Mouse (Mus musculus): ENCODE data around the gene Tpd52l2. TPM values are rescaled to one million over a fixed set of nuclear protein-coding genes. Genes with fewer than 3 reads are reported as not detected.

Tpd52l2 gene
- polyA plus RNA-seq, 1 experiment from 2014 or later: 164 TPM

DNA sequence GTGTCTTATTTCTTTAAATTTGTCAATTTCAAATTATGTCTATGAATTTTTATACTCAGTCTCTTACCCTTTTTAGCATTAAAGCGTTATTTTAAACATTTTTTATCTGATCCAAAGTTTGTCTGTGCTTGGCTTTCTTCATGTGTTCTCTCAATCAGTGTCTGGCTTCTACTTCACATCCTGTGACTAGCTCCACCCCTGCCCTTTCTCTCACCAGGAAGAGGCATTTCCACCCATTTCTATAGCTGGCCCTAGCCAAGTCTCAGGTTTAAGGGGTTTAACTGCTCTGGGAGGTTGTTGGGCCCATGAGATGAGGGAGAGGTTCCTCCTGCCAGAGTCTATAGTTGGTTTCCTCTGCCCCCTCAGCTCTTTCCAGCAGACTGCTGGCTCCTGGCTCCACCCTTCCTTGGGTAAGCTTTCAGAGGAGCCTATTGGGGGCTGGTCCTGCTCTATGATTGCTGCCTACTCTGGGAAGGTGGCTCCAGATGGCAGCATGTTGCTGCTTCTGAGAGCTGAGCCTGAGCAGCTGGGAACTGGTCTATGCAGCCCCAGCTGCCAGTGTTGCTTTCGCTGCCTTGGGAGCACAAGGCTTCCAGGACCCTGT is 40.6 kb downstream of the Tpd52l2 start:
- DNase-seq (ENCODE audit: low spot score): peak; percentile 76
- peak overlapping the region; percentile 35; the same call in 1 of the 2 replicates for H3K27ac ChIP-seq (replicated peaks; ENCODE audit: low read depth, low read length)
- H3K9ac ChIP-seq (ENCODE audit: low read depth, low read length): no peak overlapping the region
- H3K36me3 ChIP-seq (ENCODE audit: control insufficient read depth, insufficient read depth, low read length): peaks cover 22% of the 10 kb centered on the region; the same call in 1 of the 2 replicates
- H3K4me1 ChIP-seq (ENCODE audit: control insufficient read depth, insufficient read depth, low read length): no peaks in the 10 kb centered on the region
- 93% methylated on average over 2 of the region's 2 CpGs for WGBS
- no peak overlapping the region for H3K4me2 ChIP-seq (ENCODE audit: low read depth, low read length)
- no peaks in the 10 kb centered on the region for H3K27me3 ChIP-seq (replicated peaks; ENCODE audit: control insufficient read depth, insufficient read depth, low read length)
- peak; percentile 95 for ATAC-seq (ENCODE audit: low read depth)
- H3K9me3 ChIP-seq (ENCODE audit: control insufficient read depth, low read length): no peaks in the 10 kb centered on the region
- no peak overlapping the region for H3K4me3 ChIP-seq (ENCODE audit: low read depth, low read length)

DNA sequence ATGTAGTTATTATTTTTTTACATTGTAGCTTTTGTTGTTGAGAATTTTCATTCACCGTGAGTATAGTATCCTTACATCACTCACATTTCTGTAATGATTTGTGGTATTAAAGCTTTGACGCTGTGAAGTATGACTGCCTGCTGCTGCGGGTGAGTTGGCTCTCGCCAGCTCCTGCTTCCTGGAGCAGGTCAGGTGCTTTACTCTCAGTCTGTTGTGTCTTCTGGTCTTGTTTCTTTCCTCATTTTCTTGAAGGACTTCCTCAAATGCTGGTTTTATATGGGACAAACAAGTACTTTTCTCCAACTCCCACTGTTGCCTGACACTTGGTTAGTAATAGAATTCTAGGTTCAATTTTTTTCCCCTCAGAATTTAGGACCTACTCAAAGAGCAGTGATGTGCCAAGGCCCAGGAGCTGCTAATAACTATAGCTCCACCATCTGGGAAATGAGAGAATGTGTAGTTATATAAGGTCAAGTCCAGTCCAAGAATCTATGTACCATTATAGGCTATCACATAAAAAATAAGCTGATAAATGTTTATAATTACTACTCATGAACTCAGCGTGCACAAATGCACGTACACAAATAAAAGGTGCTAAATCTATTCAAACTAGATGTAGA is 44.9 kb downstream of the Tpd52l2 start:
- no peaks in the 10 kb centered on the region for H3K4me1 ChIP-seq (ENCODE audit: control insufficient read depth, insufficient read depth, low read length)
- H3K4me2 ChIP-seq (ENCODE audit: low read depth, low read length): no peak overlapping the region
- WGBS: 92% methylated on average over 6 of the region's 6 CpGs
- H3K9me3 ChIP-seq (ENCODE audit: control insufficient read depth, low read length): no peaks in the 10 kb centered on the region
- H3K27ac ChIP-seq (replicated peaks; ENCODE audit: low read depth, low read length): no peak overlapping the region
- H3K27me3 ChIP-seq (replicated peaks; ENCODE audit: control insufficient read depth, insufficient read depth, low read length): no peaks in the 10 kb centered on the region
- no peak overlapping the region for H3K9ac ChIP-seq (ENCODE audit: low read depth, low read length)
- H3K4me3 ChIP-seq (ENCODE audit: low read depth, low read length): no peak overlapping the region
- DNase-seq (ENCODE audit: low spot score) (no peak), ATAC-seq (ENCODE audit: low read depth) (no peak)
- peaks cover 26% of the 10 kb centered on the region for H3K36me3 ChIP-seq (ENCODE audit: control insufficient read depth, insufficient read depth, low read length)

DNA sequence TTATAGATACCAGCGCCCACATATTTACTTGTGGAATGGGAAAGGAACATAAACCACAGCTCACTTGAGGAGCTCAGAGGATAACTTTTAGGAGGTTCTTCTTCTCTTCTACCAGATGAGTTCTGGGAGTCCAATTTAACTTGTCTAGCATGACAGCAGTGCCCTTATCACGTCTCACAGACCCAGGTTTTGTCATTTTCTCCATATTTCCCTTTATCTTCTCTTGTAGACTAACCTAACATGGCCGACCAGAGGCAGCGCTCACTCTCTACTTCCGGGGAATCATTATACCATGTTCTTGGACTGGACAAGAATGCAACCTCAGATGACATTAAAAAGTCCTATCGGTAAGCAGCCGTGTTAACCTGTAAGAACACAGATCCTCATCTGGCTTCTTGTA is 49.2 kb downstream of the Tpd52l2 start:
- no peak overlapping the region for H3K27ac ChIP-seq (replicated peaks; ENCODE audit: low read depth, low read length)
- no peak overlapping the region for H3K4me3 ChIP-seq (ENCODE audit: low read depth, low read length)
- no peaks in the 10 kb centered on the region for H3K4me1 ChIP-seq (ENCODE audit: control insufficient read depth, insufficient read depth, low read length)
- H3K27me3 ChIP-seq (replicated peaks; ENCODE audit: control insufficient read depth, insufficient read depth, low read length): no peaks in the 10 kb centered on the region
- no peak overlapping the region for H3K4me2 ChIP-seq (ENCODE audit: low read depth, low read length)
- WGBS: 98% methylated on average over 7 of the region's 7 CpGs
- H3K36me3 ChIP-seq (ENCODE audit: control insufficient read depth, insufficient read depth, low read length): peaks cover 60% of the 10 kb centered on the region
- no peak overlapping the region for H3K9ac ChIP-seq (ENCODE audit: low read depth, low read length)
- DNase-seq (ENCODE audit: low spot score) (no peak), ATAC-seq (ENCODE audit: low read depth) (no peak)
- no peaks in the 10 kb centered on the region for H3K9me3 ChIP-seq (ENCODE audit: control insufficient read depth, low read length)

DNA sequence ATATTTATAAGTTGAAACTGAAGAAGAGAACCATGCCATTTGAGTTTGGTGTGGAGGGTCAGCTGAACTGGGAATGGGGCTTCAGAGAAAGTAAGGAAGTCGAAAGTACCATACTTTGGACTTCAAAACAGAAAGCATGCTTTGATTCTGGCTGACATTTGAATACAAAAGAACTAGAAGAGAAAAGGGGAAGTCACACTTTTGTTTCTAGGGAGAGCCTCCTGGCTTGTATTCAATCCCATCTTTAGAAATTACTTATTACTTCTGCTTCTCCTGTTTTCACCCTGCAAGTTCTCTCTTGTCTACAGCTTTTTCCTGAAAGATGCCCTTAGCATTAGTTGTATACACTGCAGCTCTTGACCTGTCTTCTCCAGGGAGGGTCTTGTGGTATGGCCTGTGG is 51.3 kb downstream of the Tpd52l2 start:
- no peaks in the 10 kb centered on the region for H3K9me3 ChIP-seq (ENCODE audit: control insufficient read depth, low read length)
- WGBS: 77% methylated on average over 1 of the region's 1 CpGs
- H3K4me3 ChIP-seq (ENCODE audit: low read depth, low read length): no peak overlapping the region
- no peak overlapping the region for H3K9ac ChIP-seq (ENCODE audit: low read depth, low read length)
- ATAC-seq (ENCODE audit: low read depth) (no peak), DNase-seq (ENCODE audit: low spot score) (no peak)
- no peaks in the 10 kb centered on the region for H3K27me3 ChIP-seq (replicated peaks; ENCODE audit: control insufficient read depth, insufficient read depth, low read length)
- no peak overlapping the region for H3K27ac ChIP-seq (replicated peaks; ENCODE audit: low read depth, low read length)
- no peak overlapping the region for H3K4me2 ChIP-seq (ENCODE audit: low read depth, low read length)
- no peaks in the 10 kb centered on the region for H3K4me1 ChIP-seq (ENCODE audit: control insufficient read depth, insufficient read depth, low read length)
- peaks cover 76% of the 10 kb centered on the region for H3K36me3 ChIP-seq (ENCODE audit: control insufficient read depth, insufficient read depth, low read length)

DNA sequence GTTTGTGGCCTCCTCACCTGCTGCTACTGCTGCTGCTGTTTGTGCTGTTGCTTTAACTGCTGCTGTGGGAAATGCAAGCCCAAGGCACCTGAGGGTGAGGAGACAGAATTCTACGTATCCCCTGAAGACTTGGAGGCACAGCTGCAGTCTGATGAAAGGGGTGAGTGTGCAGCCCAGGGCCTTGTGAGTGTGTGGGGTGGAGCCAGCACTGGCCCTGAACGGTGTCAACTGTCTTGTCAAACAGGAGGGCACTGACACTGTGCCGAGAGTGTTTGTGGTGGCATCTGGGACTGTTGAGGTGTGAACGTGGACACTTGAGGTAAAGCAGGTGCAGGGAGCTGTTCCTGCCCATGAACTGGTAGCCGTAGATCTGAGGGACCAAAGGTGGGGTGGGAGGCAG is 51.7 kb downstream of the Tpd52l2 start:
- Histone ChIP-seq H3K36me3 (ENCODE audit: control insufficient read depth, insufficient read depth, low read length) (peaks cover 81% of the 10 kb centered on the region), H3K27me3 (replicated peaks; ENCODE audit: control insufficient read depth, insufficient read depth, low read length) (no peaks in the 10 kb centered on the region), H3K9ac (ENCODE audit: low read depth, low read length) (no peak overlapping the region), H3K4me3 (ENCODE audit: low read depth, low read length) (no peak overlapping the region), H3K4me1 (ENCODE audit: control insufficient read depth, insufficient read depth, low read length) (no peaks in the 10 kb centered on the region), H3K9me3 (ENCODE audit: control insufficient read depth, low read length) (no peaks in the 10 kb centered on the region), H3K4me2 (ENCODE audit: low read depth, low read length) (no peak overlapping the region), H3K27ac (replicated peaks; ENCODE audit: low read depth, low read length) (no peak overlapping the region)
- peak; percentile 11 for DNase-seq (ENCODE audit: low spot score)
- peak; percentile 53; the same call in 1 of the 2 replicates for ATAC-seq (ENCODE audit: low read depth)
- WGBS: 85% methylated on average over 5 of the region's 5 CpGs

DNA sequence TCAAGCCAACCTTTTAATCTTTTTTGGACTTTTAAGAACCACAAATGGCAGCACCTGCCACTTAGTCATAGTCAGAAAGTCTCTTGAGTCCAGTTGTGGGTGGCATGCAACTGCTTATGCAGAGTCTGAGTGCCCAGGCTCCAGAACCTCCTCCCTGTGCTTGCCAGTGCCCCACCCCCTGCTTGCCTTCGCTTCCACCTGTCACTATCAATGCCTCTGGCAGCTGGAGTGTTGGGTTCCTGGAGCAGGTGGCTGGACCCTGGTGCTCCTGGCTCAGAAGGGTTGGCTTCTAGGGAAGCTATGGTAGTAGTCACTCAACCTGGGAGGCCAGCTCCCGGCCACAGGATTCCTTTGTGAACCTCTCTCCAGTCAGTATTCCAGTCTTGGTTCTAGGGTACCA is 53.3 kb downstream of the Tpd52l2 start:
- H3K9ac ChIP-seq (ENCODE audit: low read depth, low read length): no peak overlapping the region

DNA sequence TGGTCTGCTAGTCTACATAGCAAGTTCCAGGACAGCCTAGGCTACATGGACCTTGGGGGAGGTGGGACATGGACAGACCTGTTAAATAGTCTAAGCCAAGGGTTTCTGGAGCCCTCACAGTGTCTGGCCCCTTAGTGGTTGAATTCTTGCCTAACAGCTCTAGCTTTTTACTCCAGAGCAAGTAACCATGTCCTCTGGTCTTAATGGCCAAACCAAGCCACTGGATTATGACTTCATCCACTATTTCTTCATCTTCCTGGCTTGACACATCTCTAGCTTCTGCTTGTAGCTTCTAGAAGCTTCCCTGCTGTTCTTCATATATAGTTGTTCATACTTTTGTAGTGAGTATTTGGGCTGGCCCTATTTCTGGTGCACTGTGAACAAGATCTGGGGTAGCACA is 56.8 kb downstream of the Tpd52l2 start:
- DNase-seq (ENCODE audit: low spot score) (no peak), ATAC-seq (ENCODE audit: low read depth) (no peak)
- H3K36me3 ChIP-seq (ENCODE audit: control insufficient read depth, insufficient read depth, low read length): peaks cover 57% of the 10 kb centered on the region
- no peak overlapping the region for H3K4me2 ChIP-seq (ENCODE audit: low read depth, low read length)
- no peak overlapping the region for H3K4me3 ChIP-seq (ENCODE audit: low read depth, low read length)
- H3K27me3 ChIP-seq (replicated peaks; ENCODE audit: control insufficient read depth, insufficient read depth, low read length): no peaks in the 10 kb centered on the region
- H3K9ac ChIP-seq (ENCODE audit: low read depth, low read length): no peak overlapping the region
- H3K4me1 ChIP-seq (ENCODE audit: control insufficient read depth, insufficient read depth, low read length): no peaks in the 10 kb centered on the region
- H3K27ac ChIP-seq (replicated peaks; ENCODE audit: low read depth, low read length): no peak overlapping the region
- H3K9me3 ChIP-seq (ENCODE audit: control insufficient read depth, low read length): no peaks in the 10 kb centered on the region

More for the DNA sequence above, 53.3 kb downstream of the Tpd52l2 start:
- no peak for ATAC-seq (ENCODE audit: low read depth)
- DNase-seq (ENCODE audit: low spot score): no peak
- no peaks in the 10 kb centered on the region for H3K9me3 ChIP-seq (ENCODE audit: control insufficient read depth, low read length)
- no peak overlapping the region for H3K4me2 ChIP-seq (ENCODE audit: low read depth, low read length)
- H3K4me1 ChIP-seq (ENCODE audit: control insufficient read depth, insufficient read depth, low read length): no peaks in the 10 kb centered on the region
- H3K27ac ChIP-seq (replicated peaks; ENCODE audit: low read depth, low read length): no peak overlapping the region
- H3K4me3 ChIP-seq (ENCODE audit: low read depth, low read length): no peak overlapping the region
- 94% methylated on average over 2 of the region's 2 CpGs for WGBS
- H3K36me3 ChIP-seq (ENCODE audit: control insufficient read depth, insufficient read depth, low read length): peaks cover 84% of the 10 kb centered on the region
- no peaks in the 10 kb centered on the region for H3K27me3 ChIP-seq (replicated peaks; ENCODE audit: control insufficient read depth, insufficient read depth, low read length)

DNA sequence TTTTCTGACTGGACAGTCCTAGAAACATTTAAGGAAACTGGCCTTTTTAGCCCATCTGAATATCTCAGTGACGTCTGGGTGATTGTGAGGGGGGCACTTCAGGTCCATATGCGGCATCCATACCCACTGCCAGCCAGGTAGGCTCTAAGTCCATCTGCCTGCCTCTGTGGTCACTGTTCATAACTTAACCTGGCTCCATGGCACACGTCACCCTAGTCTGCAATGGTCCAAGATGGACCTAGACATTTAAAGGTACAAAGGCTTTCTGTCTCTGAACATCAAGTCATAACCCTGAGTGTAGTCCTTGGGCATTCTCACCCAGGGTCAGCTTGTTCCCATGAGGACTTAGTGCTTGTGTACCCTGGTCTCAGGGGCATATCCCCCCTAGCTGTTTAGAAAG is 70.4 kb downstream of the Tpd52l2 start:
- Histone ChIP-seq H3K36me3 (ENCODE audit: control insufficient read depth, insufficient read depth, low read length) (0 out of 2 replicates have a peak, but pooled peaks cover 13% of the 10 kb centered on the region), H3K9me3 (ENCODE audit: control insufficient read depth, low read length) (no peaks in the 10 kb centered on the region), H3K27me3 (replicated peaks; ENCODE audit: control insufficient read depth, insufficient read depth, low read length) (no peaks in the 10 kb centered on the region), H3K4me3 (ENCODE audit: low read depth, low read length) (no peak overlapping the region), H3K4me1 (ENCODE audit: control insufficient read depth, insufficient read depth, low read length) (no peaks in the 10 kb centered on the region), H3K4me2 (ENCODE audit: low read depth, low read length) (no peak overlapping the region), H3K9ac (ENCODE audit: low read depth, low read length) (no peak overlapping the region), H3K27ac (replicated peaks; ENCODE audit: low read depth, low read length) (no peak overlapping the region)
- WGBS: 79% methylated on average over 3 of the region's 3 CpGs
- ATAC-seq (ENCODE audit: low read depth): no peak
- DNase-seq (ENCODE audit: low spot score): no peak
